Mouse (Mus musculus): ENCODE data around the gene Pnliprp1.

The Pnliprp1 gene

DNA sequence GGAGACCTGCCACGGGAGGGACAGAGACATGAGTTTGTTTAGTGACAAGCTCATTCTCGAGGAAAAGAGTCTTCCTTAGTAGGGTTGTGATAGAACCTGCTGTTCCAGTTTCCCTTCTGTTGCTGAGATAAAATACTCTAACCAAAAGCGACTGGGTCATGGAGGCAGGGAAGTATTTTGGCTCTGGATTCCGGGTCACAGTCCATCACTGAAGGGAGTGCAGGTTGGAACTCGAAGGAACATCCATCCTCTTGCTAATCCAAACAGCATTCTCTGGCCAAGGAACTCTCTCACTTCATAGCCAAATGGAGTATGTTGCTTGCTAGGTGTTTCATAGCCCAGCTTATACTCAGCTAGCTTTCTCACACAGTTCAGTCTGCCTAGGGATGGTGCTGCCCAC lies 47.8 kb downstream of the Pnliprp1 start:
- DNase-seq (ENCODE audit: low spot score in 2 of 2) = no peak

DNA sequence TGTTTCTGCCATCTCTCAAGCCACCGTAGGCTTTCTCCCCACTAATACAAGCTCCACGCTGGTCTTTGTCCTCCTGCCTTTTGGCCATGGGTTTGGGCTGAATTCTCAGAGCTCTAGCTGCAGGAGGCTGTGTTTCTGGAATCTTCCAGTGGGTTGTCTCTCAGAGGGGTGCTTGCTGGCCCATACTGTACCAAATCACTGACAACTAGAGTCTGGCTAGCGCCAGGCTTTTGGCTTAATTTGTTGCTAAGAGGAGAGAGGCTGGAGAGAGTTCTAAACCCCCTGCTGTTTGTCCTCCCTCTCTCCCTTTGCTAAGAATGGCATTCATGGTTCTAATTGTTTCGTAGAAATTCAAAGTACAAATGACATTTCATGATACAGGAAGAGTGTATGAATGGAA lies 52.9 kb downstream of the Pnliprp1 start:
- DNase-seq (ENCODE audit: low spot score in 2 of 2) = no peak

DNA sequence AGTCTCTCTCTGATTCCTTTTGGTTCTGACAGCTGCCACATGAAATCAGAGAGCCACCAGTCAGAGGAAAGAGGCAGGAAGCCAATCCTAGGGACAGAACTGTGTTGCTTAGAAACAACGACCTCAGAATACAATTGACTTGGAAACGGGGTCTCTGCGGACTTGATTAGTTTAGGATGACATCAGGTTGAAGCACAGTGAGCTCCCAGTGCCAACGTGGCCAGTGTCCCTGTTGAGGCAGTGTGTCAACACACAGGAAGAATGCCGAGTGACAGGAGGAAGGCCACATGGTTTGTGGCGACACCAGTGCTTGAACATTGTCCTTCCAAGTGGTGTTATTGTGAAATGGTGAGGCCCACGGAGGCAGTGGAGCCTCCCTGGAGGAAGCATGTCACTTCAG lies 55.3 kb downstream of the Pnliprp1 start:
- no peak for DNase-seq (ENCODE audit: low spot score in 2 of 2)

DNA sequence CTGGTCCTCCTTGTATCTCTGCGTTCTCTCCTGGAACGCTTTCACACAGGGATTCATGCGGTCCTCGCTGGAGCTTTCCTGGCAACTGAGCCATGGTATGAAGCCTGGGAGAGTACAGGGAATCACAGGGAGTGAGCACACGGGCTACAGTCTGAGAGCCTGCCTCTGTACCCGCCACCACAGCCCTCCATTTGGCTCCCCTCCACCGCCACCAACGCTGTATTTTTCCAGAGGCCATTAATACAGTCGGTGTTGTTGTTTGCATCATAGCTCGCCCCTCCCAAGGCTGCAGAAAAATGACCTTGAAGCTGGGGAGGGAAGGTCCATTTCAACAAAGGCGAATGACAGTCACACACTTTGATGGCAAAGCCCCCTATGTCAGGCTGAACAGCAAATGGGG lies 60.5 kb downstream of the Pnliprp1 start:
- no peak for DNase-seq (ENCODE audit: low spot score in 2 of 2)

Data from left cerebral cortex, adult 9 months (tissue).